Mouse (Mus musculus) adrenal gland, postnatal 14 days (tissue): ENCODE data around the gene Gm9958. TPM values are rescaled to one million over a fixed set of nuclear protein-coding genes. Genes with fewer than 3 reads are reported as not detected.

Experiments
- DNase-seq: peaks from one replicate; pipeline ENCODE4 v3.0.0; 2021; ENCODE audit warnings: mixed read lengths
- long read RNA-seq, 2 experiments: library from polyadenylated mRNA; stranded (forward); transcript quantifications; one replicate each; pipeline ENCODE4 v2.0.0; 2021
- total RNA-seq: library from RNA; stranded (reverse); gene quantifications from 2 replicates; pipeline ENCODE4 v1.2.3, GENCODE M21; 2021

The Gm9958 gene
- 2.8 and 3.4 TPM in 2 replicates for total RNA-seq
- long read RNA-seq, experiment 1, partial matches to known transcripts: 0 of 2 reads
- long read RNA-seq, experiment 1, other reads (novel, unspliced or antisense): 0 of 2 reads
- long read RNA-seq, experiment 2, partial matches to known transcripts: 0 of 1 reads
- long read RNA-seq, experiment 2, other reads (novel, unspliced or antisense): 0 of 1 reads

- DNase-seq: peak; percentile 14
Measured at GRCm38 (mm10) chr5:90367067-90367303, at the start of gene Gm9958. Gene Gm9958 (plus strand): TSS chr5:90367204.

- no peak for DNase-seq
Measured at GRCm38 (mm10) chr5:90331071-90331470, 35.9 kb upstream of the Gm9958 start.

GRCm38 (mm10) chr5:90332478-90332877, 34.5 kb upstream of the Gm9958 start:
- no peak for DNase-seq

GRCm38 (mm10) chr5:90338177-90339091, 28.6 kb upstream of the Gm9958 start:
- no peak for DNase-seq

GRCm38 (mm10) chr5:90339129-90339952, 27.7 kb upstream of the Gm9958 start:
- peak; percentile 87 for DNase-seq

- no peak for DNase-seq
Measured at GRCm38 (mm10) chr5:90339953-90340343, 27.1 kb upstream of the Gm9958 start.

GRCm38 (mm10) chr5:90340847-90341246, 26.2 kb upstream of the Gm9958 start:
- DNase-seq: peak; percentile 50

GRCm38 (mm10) chr5:90346877-90347276, 20.1 kb upstream of the Gm9958 start:
- DNase-seq: no peak

- no peak for DNase-seq
Measured at GRCm38 (mm10) chr5:90353552-90354317, 13.3 kb upstream of the Gm9958 start.

GRCm38 (mm10) chr5:90355824-90356223, 11.2 kb upstream of the Gm9958 start:
- no peak for DNase-seq

GRCm38 (mm10) chr5:90364526-90364925, 2.5 kb upstream of the Gm9958 start:
- peak; percentile 78 for DNase-seq

GRCm38 (mm10) chr5:90365141-90365951, 1.7 kb upstream of the Gm9958 start:
- peak; percentile 73 for DNase-seq

- DNase-seq: peak; percentile 95
Measured at GRCm38 (mm10) chr5:90366121-90367066, 610 bp upstream of the Gm9958 start, which contains the start of gene Ankrd17. Gene Ankrd17 (minus strand): TSS chr5:90366577.

- DNase-seq: peak; percentile 30
Measured at GRCm38 (mm10) chr5:90370401-90370800, 3.4 kb downstream of the Gm9958 start.

GRCm38 (mm10) chr5:90373708-90374107, 6.7 kb downstream of the Gm9958 start:
- no peak for DNase-seq

- DNase-seq: no peak
Measured at GRCm38 (mm10) chr5:90381458-90381857, 14.5 kb downstream of the Gm9958 start.

- DNase-seq: peak; percentile 39
Measured at GRCm38 (mm10) chr5:90383080-90383479, 16.1 kb downstream of the Gm9958 start.

- DNase-seq: no peak
Measured at GRCm38 (mm10) chr5:90393764-90394163, 26.8 kb downstream of the Gm9958 start.

- no peak for DNase-seq
Measured at GRCm38 (mm10) chr5:90394322-90394721, 27.3 kb downstream of the Gm9958 start.

GRCm38 (mm10) chr5:90396817-90397216, 29.8 kb downstream of the Gm9958 start:
- no peak for DNase-seq
